Mouse (Mus musculus) thymus, postnatal 14 days (tissue): ENCODE data around the gene Slc36a2.

Source experiments
- DNase-seq: peaks from one replicate; pipeline ENCODE4 v3.0.0; 2021

Gene Slc36a2

DNA sequence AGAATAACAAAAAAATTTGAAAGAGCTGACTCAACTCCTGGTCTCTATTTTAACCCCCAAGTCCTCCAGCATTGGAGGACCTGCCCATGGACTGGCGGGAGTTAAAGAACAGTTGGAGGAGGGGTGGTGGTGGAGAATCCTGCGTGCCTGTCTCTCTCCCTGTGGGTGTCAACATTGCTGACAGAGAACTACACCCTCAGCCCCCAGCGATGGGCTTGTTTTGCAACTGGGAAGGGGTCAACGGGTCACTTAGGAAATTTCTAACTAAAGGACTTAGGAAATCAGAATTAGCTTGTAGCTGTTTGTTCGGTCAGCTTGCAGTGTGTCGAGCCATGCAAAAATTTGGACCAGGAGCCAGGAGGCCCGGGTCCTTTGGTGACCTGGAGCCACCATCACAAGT, 1.8 kb downstream of the Slc36a2 start:
- DNase-seq = no peak

- DNase-seq = no peak
Observed at GRCm38 (mm10) chr11:55179856-55180255, 5.0 kb downstream of the Slc36a2 start.

- no peak for DNase-seq
Observed at GRCm38 (mm10) chr11:55178830-55179229, 6.0 kb downstream of the Slc36a2 start.

DNA sequence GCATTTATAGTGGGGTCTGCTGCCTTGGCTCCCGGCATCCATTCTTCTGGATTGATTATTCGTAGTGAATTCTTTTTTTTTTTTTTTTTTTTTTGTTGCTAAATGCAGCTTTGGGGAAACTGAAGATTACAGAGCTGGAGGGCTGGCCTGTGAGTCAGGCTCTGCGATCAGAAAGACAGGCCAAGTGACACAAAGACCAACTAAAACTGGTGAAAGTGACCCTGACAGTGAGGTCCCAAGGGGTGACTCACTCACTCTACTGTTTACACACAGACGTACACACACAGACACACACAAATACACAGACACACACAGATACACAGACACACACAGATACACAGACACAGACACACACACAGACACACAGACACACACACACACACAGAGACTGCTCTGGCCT, 14.4 kb downstream of the Slc36a2 start:
- DNase-seq = no peak

- DNase-seq = no peak
Observed at GRCm38 (mm10) chr11:55168914-55169313, 16.0 kb downstream of the Slc36a2 start.

GRCm38 (mm10) chr11:55168504-55168903, 16.4 kb downstream of the Slc36a2 start:
- DNase-seq = no peak

GRCm38 (mm10) chr11:55165748-55166147, 19.1 kb downstream of the Slc36a2 start:
- no peak for DNase-seq

DNA sequence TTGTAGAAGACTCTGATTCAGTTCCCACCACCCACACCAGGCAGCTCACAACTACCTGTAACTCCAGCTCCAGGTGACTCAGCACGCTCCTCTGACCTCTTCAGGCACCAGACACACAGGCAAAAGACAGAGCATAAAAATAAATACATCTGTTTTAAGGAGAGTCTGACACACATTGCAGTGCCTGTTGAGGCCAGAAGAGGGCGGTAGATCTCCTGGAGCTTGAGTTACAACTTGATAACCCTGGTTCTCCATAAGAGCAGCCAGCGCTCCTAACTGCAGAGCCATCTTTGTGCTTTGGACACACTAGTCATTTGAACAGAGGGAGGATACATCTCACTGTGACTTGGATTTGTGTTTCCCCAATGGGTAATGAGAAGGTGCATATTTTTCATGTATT, 20.2 kb downstream of the Slc36a2 start:
- DNase-seq = peak; percentile 57

- DNase-seq = peak; percentile 74
Observed at GRCm38 (mm10) chr11:55162670-55163069, 22.2 kb downstream of the Slc36a2 start.

- peak; percentile 91 for DNase-seq
Observed at GRCm38 (mm10) chr11:55158785-55159359, 26.0 kb downstream of the Slc36a2 start.

DNA sequence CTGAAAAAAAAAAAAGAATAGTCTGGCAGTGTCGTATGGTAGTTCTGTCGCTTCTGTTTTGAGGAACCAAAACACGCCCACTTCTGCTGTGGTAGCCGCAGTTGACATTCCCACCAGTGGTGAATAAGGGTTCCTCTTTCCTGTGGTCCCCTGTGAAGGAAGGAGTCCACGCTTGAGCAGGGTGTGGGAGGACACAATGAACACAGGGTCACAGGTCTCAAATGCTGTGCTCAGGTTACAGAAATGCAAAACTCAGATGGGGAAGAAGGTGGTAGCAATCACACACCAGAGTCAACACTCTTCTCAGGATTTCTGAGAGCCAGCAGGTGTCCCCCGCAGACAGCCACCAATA, 29.8 kb downstream of the Slc36a2 start:
- no peak for DNase-seq

GRCm38 (mm10) chr11:55154398-55155069, 30.3 kb downstream of the Slc36a2 start:
- DNase-seq = no peak

- no peak for DNase-seq
Observed at GRCm38 (mm10) chr11:55151608-55152007, 33.3 kb downstream of the Slc36a2 start, which contains the start of gene Slc36a3. Slc36a3 (minus strand) TSS chr11:55151708.

DNA sequence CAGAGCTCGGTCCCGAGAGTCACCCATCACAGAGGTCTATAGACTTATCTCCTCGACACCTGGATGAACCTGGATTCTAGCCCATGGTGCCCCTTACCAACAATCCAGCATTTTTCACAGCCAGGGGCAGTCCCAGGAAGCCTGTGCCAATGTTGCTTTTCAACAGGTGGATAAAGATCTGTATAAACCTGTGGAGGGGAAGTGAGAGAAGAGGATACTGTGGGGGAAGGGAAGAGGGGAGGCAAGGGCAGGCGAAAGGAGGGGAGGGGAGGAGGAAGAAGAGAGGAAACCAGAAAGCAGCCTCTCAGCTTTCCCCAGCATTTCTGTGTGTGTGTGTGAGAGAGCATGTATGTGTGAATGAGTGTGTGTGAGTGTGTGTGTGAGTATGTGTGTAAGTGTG, 36.4 kb downstream of the Slc36a2 start:
- DNase-seq = peak; percentile 38

DNA sequence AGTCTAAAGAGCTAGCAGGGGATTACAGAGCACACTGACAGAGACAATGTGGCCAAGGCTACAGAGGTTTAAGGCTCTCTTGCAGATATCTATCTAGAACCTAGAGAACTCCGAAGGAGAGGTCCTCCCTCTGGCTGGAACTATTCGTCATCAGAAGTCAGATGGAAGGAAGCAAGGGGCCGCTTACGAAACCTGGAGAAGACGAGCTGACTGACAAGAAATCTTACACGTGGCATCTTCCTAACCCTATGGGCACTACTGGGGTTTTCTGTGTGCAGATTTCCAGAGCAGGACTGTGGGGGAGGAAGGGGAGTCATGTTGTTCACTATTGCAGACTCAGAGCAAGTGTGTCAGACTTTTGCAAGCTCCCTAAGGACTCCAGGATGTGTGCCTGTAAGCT, 37.5 kb downstream of the Slc36a2 start:
- DNase-seq = no peak

DNA sequence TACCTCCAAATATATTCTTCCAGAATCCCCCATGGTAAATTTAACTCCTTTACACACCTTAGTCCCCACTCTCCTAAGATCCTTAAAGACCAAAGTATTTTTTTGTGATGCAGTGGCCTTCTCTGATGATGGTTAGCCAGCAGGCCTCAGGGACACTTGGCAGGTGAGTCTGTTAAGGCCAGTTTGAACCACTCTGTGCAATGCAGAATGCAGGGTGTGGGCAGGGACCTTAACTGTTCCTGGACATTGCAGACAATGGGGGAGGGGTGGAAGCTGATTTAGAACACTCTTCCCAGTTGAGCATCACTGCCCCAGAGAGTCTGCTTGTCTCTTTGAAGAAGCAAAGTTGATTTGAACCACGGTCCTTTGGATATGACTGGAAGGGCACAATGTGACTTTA, 38.0 kb downstream of the Slc36a2 start:
- no peak for DNase-seq

GRCm38 (mm10) chr11:55144011-55144410, 40.9 kb downstream of the Slc36a2 start:
- DNase-seq = no peak

- DNase-seq = no peak
Observed at GRCm38 (mm10) chr11:55141502-55141901, 43.4 kb downstream of the Slc36a2 start.

- no peak for DNase-seq
Observed at GRCm38 (mm10) chr11:55137646-55138045, 47.2 kb downstream of the Slc36a2 start.

GRCm38 (mm10) chr11:55136770-55137547, 47.9 kb downstream of the Slc36a2 start:
- peak; percentile 90 for DNase-seq

GRCm38 (mm10) chr11:55134871-55135270, 50.0 kb downstream of the Slc36a2 start:
- no peak for DNase-seq

DNA sequence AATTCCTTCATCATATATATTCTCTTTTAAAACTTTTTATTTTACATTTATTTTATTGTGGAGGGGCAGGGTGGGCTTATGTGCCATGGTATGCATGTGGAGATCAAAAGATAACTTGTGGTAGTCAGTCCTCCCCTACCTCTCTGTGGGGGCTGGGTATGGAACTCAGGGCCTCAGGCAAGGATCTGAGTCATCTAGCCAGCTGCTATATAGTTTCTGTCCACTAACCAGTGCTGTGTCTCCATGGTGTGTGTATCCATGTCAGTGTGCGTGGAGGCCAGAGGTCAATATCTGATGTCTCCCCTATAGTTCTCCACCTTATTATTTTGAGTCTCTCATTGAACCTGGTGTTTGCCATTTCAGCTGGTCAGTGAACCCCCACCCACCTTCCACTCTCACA, 50.5 kb downstream of the Slc36a2 start:
- no peak for DNase-seq

GRCm38 (mm10) chr11:55133204-55133603, 51.7 kb downstream of the Slc36a2 start:
- no peak for DNase-seq

DNA sequence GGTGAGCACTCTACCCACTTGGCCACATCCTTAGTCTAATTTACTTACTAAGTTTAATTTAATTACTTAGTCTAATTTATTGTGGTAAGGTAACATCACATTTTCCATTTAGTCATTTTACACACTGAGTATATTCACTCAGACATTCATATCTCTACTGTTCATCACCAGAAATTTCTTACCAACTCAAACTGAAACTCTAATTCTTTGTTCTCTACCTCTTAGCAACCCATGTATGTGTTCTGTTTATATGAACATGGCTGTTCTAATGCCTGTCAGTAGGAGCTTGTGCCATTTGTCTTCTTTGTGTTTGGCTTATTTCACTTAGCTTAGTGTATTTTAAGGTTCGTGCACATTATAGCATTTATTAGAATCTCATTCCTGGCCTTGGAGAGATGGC, 52.9 kb downstream of the Slc36a2 start:
- DNase-seq = no peak
